Comparison of ENCODE assay signal across 23 mouse cellular contexts in the genomic region with DNA sequence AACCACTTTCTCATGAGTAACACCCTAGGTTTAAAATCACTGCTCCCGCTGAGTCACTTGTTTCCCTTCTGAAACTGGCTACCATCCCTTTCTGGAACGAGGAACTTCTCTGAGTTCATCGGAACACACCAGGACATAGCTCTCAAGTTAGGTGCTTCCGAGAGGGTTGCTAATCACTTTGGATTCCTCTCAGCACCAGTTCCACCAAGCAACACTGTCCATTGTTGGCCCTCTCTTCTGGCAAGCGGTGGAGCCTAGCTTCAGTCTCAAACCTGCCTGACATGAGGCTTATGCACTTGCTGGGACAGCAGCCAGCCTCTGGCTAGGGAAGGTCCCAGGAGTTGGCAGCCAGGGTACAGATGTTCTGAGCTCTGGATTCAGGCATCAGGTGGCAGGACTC. TPM values are rescaled to one million over a fixed set of nuclear protein-coding genes. Genes with fewer than 3 reads are reported as not detected.
DNase-seq lines count a peak whose midpoint lies in the region; ATAC-seq and TF ChIP-seq lines count a peak whose summit lies in the region.
"Had no signal": no experiment of that assay in that cellular context is flagged by ENCODE, and none has a peak within 500 bp of the region (broad histone marks: within the 10 kb centered on the region; RNA-seq: fewer than 3 reads in every experiment).

No protein-coding gene starts in this region.

- no peak for ATAC-seq in heart, embryonic 11.5 days (replicated peaks; ENCODE audit: insufficient number of reproducible peaks, low FRiP score, low TSS enrichment)
- ATAC-seq in Patski, result peak; percentile 60
- no peak for ATAC-seq in stomach, embryonic 16.5 days (ENCODE audit: insufficient read depth, low FRiP score)
- no peak for ATAC-seq in hindbrain, embryonic 14.5 days (ENCODE audit: low FRiP score)
- ATAC-seq: forebrain, embryonic 15.5 days; hindbrain, postnatal 0 days; midbrain, embryonic 15.5 days had no signal

- H3K36me3 ChIP-seq in heart, adult 2 months (ENCODE audit: control insufficient read depth, insufficient read depth, low read length), result no peaks in the 10 kb centered on the region
- H3K36me3 ChIP-seq in heart, embryonic 11.5 days (ENCODE audit: control insufficient read depth, insufficient read depth, low read length), result no peaks in the 10 kb centered on the region
- H3K36me3 ChIP-seq in stomach, embryonic 16.5 days (ENCODE audit: control insufficient read depth, insufficient read depth, low read length), result no peaks in the 10 kb centered on the region
- H3K36me3 ChIP-seq in hindbrain, embryonic 14.5 days (replicated peaks; ENCODE audit: control insufficient read depth, insufficient read depth), result no peaks in the 10 kb centered on the region
- H3K36me3 ChIP-seq in hindbrain, embryonic 10.5 days, result no peaks in the 10 kb centered on the region
- H3K36me3 ChIP-seq: embryonic facial prominence, embryonic 15.5 days; forebrain, embryonic 15.5 days; limb, embryonic 15.5 days; midbrain, embryonic 15.5 days; neural tube, embryonic 13.5 days had no signal

- H3K9me3 ChIP-seq in heart, embryonic 11.5 days (replicated peaks; ENCODE audit: control insufficient read depth, low read length), result no peaks in the 10 kb centered on the region
- no peaks in the 10 kb centered on the region for H3K9me3 ChIP-seq in stomach, embryonic 16.5 days (replicated peaks; ENCODE audit: control insufficient read depth, low read length)
- H3K9me3 ChIP-seq in hindbrain, embryonic 14.5 days (ENCODE audit: control insufficient read depth, low read length), result no peaks in the 10 kb centered on the region
- H3K9me3 ChIP-seq in hindbrain, embryonic 10.5 days, result no peaks in the 10 kb centered on the region
- H3K9me3 ChIP-seq: embryonic facial prominence, embryonic 15.5 days; forebrain, embryonic 15.5 days; limb, embryonic 15.5 days; midbrain, embryonic 15.5 days; neural tube, embryonic 13.5 days had no signal

- intact Hi-C loops in heart, adult 2 months (cut with DNase I), result no loop called here

- no peak for TF ChIP-seq EP300 in heart, adult 2 months (IDR thresholded peaks at IDR 0.05; ENCODE audit: insufficient read depth, low read depth, low read length)

- no peak overlapping the region for H3K4me2 ChIP-seq in heart, embryonic 11.5 days
- no peak overlapping the region for H3K4me2 ChIP-seq in stomach, embryonic 16.5 days (ENCODE audit: low read depth, low read length)
- no peak overlapping the region for H3K4me2 ChIP-seq in hindbrain, embryonic 14.5 days (replicated peaks)
- H3K4me2 ChIP-seq: embryonic facial prominence, embryonic 15.5 days; forebrain, embryonic 15.5 days; limb, embryonic 15.5 days; lung, embryonic 14.5 days; midbrain, embryonic 15.5 days; neural tube, embryonic 13.5 days had no signal

- no peak for TF ChIP-seq POLR2A in heart, adult 2 months (IDR thresholded peaks at IDR 0.05; ENCODE audit: insufficient read depth, low read depth, low read length)

- DNase-seq in heart, adult 2 months, result peak; percentile 50 to 67
- DNase-seq in Patski (ENCODE audit: low read depth, low spot score), result peak; percentile 87
- peak; percentile 48 for DNase-seq in gastrocnemius, postnatal 25 days
- DNase-seq in hindbrain, embryonic 14.5 days (ENCODE audit: low spot score), result no peak
- no peak for DNase-seq in hindbrain, embryonic 10.5 days (ENCODE audit: low spot score)
- DNase-seq: cerebellum, adult 2 months; kidney, adult 9 months; lung, embryonic 14.5 days; thymus, postnatal 4 days had no signal

- H3K79me2 ChIP-seq in heart, adult 2 months (replicated peaks; ENCODE audit: control insufficient read depth, insufficient read depth, low read length), result no peaks in the 10 kb centered on the region

- in situ Hi-C loops in Patski (cut with MboI; ENCODE audit: low pct_unique_long_range_greater_than_20kb), result no loop called here

- no peaks in the 10 kb centered on the region for H3K27me3 ChIP-seq in heart, adult 2 months (ENCODE audit: control insufficient read depth, insufficient read depth, low read length)
- no peaks in the 10 kb centered on the region for H3K27me3 ChIP-seq in heart, embryonic 11.5 days (ENCODE audit: control insufficient read depth, insufficient read depth, low read length)
- H3K27me3 ChIP-seq in Patski, result no peaks in the 10 kb centered on the region
- no peaks in the 10 kb centered on the region for H3K27me3 ChIP-seq in stomach, embryonic 16.5 days (ENCODE audit: control insufficient read depth, insufficient read depth, low read length)
- H3K27me3 ChIP-seq in hindbrain, embryonic 14.5 days (ENCODE audit: control insufficient read depth, insufficient read depth, low read length), result no peaks in the 10 kb centered on the region
- no peaks in the 10 kb centered on the region for H3K27me3 ChIP-seq in hindbrain, embryonic 10.5 days (ENCODE audit: insufficient read depth, poor library complexity, severe bottlenecking)
- H3K27me3 ChIP-seq: embryonic facial prominence, embryonic 15.5 days; forebrain, embryonic 15.5 days; limb, embryonic 15.5 days; midbrain, embryonic 15.5 days; neural tube, embryonic 13.5 days had no signal

- WGBS in heart, adult 2 months, result 51% methylated on average over 5 of the region's 5 CpGs
- WGBS in heart, embryonic 11.5 days (ENCODE audit: insufficient replicate concordance), result 79% methylated on average over 5 of the region's 5 CpGs
- 77% methylated on average over 5 of the region's 5 CpGs for WGBS in stomach, embryonic 16.5 days
- 88% methylated on average over 5 of the region's 5 CpGs for WGBS in hindbrain, embryonic 14.5 days
- WGBS in hindbrain, embryonic 10.5 days, result 85% methylated on average over 5 of the region's 5 CpGs

- no peak overlapping the region for H3K9ac ChIP-seq in heart, adult 2 months (ENCODE audit: low read depth, low read length)
- H3K9ac ChIP-seq in heart, embryonic 11.5 days (ENCODE audit: low read depth, low read length), result no peak overlapping the region
- H3K9ac ChIP-seq in stomach, embryonic 16.5 days (ENCODE audit: low read length), result no peak overlapping the region
- H3K9ac ChIP-seq in hindbrain, embryonic 14.5 days, result no peak overlapping the region
- H3K9ac ChIP-seq: embryonic facial prominence, embryonic 15.5 days; forebrain, embryonic 15.5 days; limb, embryonic 15.5 days; lung, embryonic 14.5 days; midbrain, embryonic 15.5 days; neural tube, embryonic 13.5 days had no signal

- TF ChIP-seq CTCF in heart, adult 2 months (IDR thresholded peaks at IDR 0.05), result no peak
- no peak for TF ChIP-seq CTCF in Patski (IDR thresholded peaks at IDR 0.05)

- POLR2A ChIA-PET in Patski (lab: Charles Lee), result no interaction called here

- peaks cover 4% of the 10 kb centered on the region for H3K4me1 ChIP-seq in heart, adult 2 months (ENCODE audit: control insufficient read depth, insufficient read depth, low read length)
- no peaks in the 10 kb centered on the region for H3K4me1 ChIP-seq in heart, embryonic 11.5 days (ENCODE audit: control insufficient read depth, insufficient read depth, low read length)
- peaks cover 3% of the 10 kb centered on the region; the same call in 1 of the 2 replicates for H3K4me1 ChIP-seq in stomach, embryonic 16.5 days (ENCODE audit: control insufficient read depth, insufficient read depth, low read length)
- H3K4me1 ChIP-seq in hindbrain, embryonic 14.5 days (replicated peaks; ENCODE audit: control insufficient read depth, insufficient read depth, low read length), result no peaks in the 10 kb centered on the region
- H3K4me1 ChIP-seq in hindbrain, embryonic 10.5 days (replicated peaks), result no peaks in the 10 kb centered on the region
- H3K4me1 ChIP-seq: embryonic facial prominence, embryonic 15.5 days; forebrain, embryonic 15.5 days; midbrain, embryonic 15.5 days; neural tube, embryonic 13.5 days had no signal

- CTCF ChIA-PET in Patski (lab: Charles Lee), result interaction anchor here (1.0 to 34.1 kb wide), 10 partner anchors 8 to 135 kb away, joined by 3 to 615 read pairs (median 6); partner anchors contain the start of genes Gm42674, S100a16, S100a3 and S100a4

- H3K27ac ChIP-seq in heart, adult 2 months, result peak overlapping the region; percentile 6; the same call in 1 of the 2 replicates
- no peak overlapping the region for H3K27ac ChIP-seq in heart, embryonic 11.5 days (ENCODE audit: low read depth, low read length)
- peak overlapping the region; percentile 46; the same call in 1 of the 2 replicates for H3K27ac ChIP-seq in stomach, embryonic 16.5 days (ENCODE audit: low read length)
- H3K27ac ChIP-seq in hindbrain, embryonic 14.5 days, result no peak overlapping the region
- H3K27ac ChIP-seq in hindbrain, embryonic 10.5 days, result no peak overlapping the region
- H3K27ac ChIP-seq: embryonic facial prominence, embryonic 15.5 days; forebrain, embryonic 15.5 days; hindbrain, postnatal 0 days; layer of hippocampus, adult 2 months; limb, embryonic 15.5 days; midbrain, embryonic 15.5 days; neural tube, embryonic 13.5 days had no signal

- H3K4me3 ChIP-seq in heart, adult 2 months, result no peak overlapping the region
- H3K4me3 ChIP-seq in heart, embryonic 11.5 days (ENCODE audit: low read depth, low read length), result no peak overlapping the region
- H3K4me3 ChIP-seq in stomach, embryonic 16.5 days (replicated peaks; ENCODE audit: low read length), result no peak overlapping the region
- no peak overlapping the region for H3K4me3 ChIP-seq in hindbrain, embryonic 14.5 days (replicated peaks; ENCODE audit: low read length)
- H3K4me3 ChIP-seq in hindbrain, embryonic 10.5 days, result no peak overlapping the region
- H3K4me3 ChIP-seq: embryonic facial prominence, embryonic 15.5 days; forebrain, embryonic 15.5 days; layer of hippocampus, adult 2 months; limb, embryonic 15.5 days; midbrain, embryonic 15.5 days; neural tube, embryonic 13.5 days had no signal

RNA-seq across cellular contexts. Expression of gene S100a3, which starts 14.3 kb away (rescaled TPM):
- total RNA-seq in heart, adult 2 months (2021), result not detected
- 0.32 and 0.37 TPM in 2 replicates for polyA plus RNA-seq in heart, adult 2 months (2012; rRNA removed)
- 0.24 TPM in 1 of 2 replicates, not detected in the other for polyA plus RNA-seq in heart, embryonic 11.5 days (2014; fragmentation: Nextera tagmentation; extraction: Ambion mirVana)
- 7.0 TPM for polyA plus RNA-seq in Patski (2021)
- not detected for total RNA-seq in gastrocnemius, postnatal 25 days (2021)
- 2.6 and 5.0 TPM in 2 replicates for polyA plus RNA-seq in stomach, embryonic 16.5 days (2015; fragmentation: Nextera tagmentation; extraction: Ambion mirVana)
- 2.4 and 3.4 TPM in 2 replicates for polyA plus RNA-seq in hindbrain, embryonic 14.5 days (2014; fragmentation: Nextera tagmentation; extraction: Ambion mirVana)
- 0.24 and 0.27 TPM in 2 replicates for polyA plus RNA-seq in hindbrain, embryonic 10.5 days (2016; fragmentation: Nextera tagmentation; extraction: Ambion mirVana)
- total RNA-seq: CH12.LX; megakaryocyte progenitor cell, adult 5-6 weeks had no signal
- polyA plus RNA-seq: midbrain, embryonic 15.5 days; testis, adult 2 months had no signal

RNA-seq across cellular contexts. Expression of gene S100a2, which starts 15.4 kb away (rescaled TPM):
- total RNA-seq in heart, adult 2 months (2021), result not detected
- not detected in 2 replicates for polyA plus RNA-seq in heart, adult 2 months (2012; rRNA removed)
- not detected in 2 replicates for polyA plus RNA-seq in heart, embryonic 11.5 days (2014; fragmentation: Nextera tagmentation; extraction: Ambion mirVana)
- not detected for polyA plus RNA-seq in Patski (2021)
- not detected for total RNA-seq in gastrocnemius, postnatal 25 days (2021)
- polyA plus RNA-seq in stomach, embryonic 16.5 days (2015; fragmentation: Nextera tagmentation; extraction: Ambion mirVana), result 0.93 and 1.3 TPM in 2 replicates
- not detected in 2 replicates for polyA plus RNA-seq in hindbrain, embryonic 14.5 days (2014; fragmentation: Nextera tagmentation; extraction: Ambion mirVana)
- not detected in 2 replicates for polyA plus RNA-seq in hindbrain, embryonic 10.5 days (2016; fragmentation: Nextera tagmentation; extraction: Ambion mirVana)
- total RNA-seq: CH12.LX; hindbrain, postnatal 0 days; layer of hippocampus, adult 2 months; megakaryocyte progenitor cell, adult 5-6 weeks had no signal
- polyA plus RNA-seq: cerebellum, adult 2 months; cortical plate, adult 2 months; embryonic facial prominence, embryonic 15.5 days; forebrain, embryonic 15.5 days; gonadal fat pad, adult 2 months; hindbrain, postnatal 0 days; limb, embryonic 15.5 days; lung, embryonic 14.5 days; midbrain, embryonic 15.5 days; neural tube, embryonic 13.5 days; testis, adult 2 months had no signal

RNA-seq across cellular contexts. Expression of gene Gm42674, which starts 27.0 kb away (rescaled TPM):
- not detected for total RNA-seq in heart, adult 2 months (2021)
- polyA plus RNA-seq in heart, adult 2 months (2012; rRNA removed), result not detected in 2 replicates
- not detected in 2 replicates for polyA plus RNA-seq in heart, embryonic 11.5 days (2014; fragmentation: Nextera tagmentation; extraction: Ambion mirVana)
- polyA plus RNA-seq in Patski (2021), result not detected
- not detected for total RNA-seq in gastrocnemius, postnatal 25 days (2021)
- polyA plus RNA-seq in stomach, embryonic 16.5 days (2015; fragmentation: Nextera tagmentation; extraction: Ambion mirVana), result not detected in 2 replicates
- not detected in 2 replicates for polyA plus RNA-seq in hindbrain, embryonic 14.5 days (2014; fragmentation: Nextera tagmentation; extraction: Ambion mirVana)
- not detected in 2 replicates for polyA plus RNA-seq in hindbrain, embryonic 10.5 days (2016; fragmentation: Nextera tagmentation; extraction: Ambion mirVana)
- total RNA-seq: CH12.LX; hindbrain, postnatal 0 days; layer of hippocampus, adult 2 months; megakaryocyte progenitor cell, adult 5-6 weeks had no signal
- polyA plus RNA-seq: cerebellum, adult 2 months; cortical plate, adult 2 months; embryonic facial prominence, embryonic 15.5 days; forebrain, embryonic 15.5 days; gonadal fat pad, adult 2 months; hindbrain, postnatal 0 days; limb, embryonic 15.5 days; lung, embryonic 14.5 days; midbrain, embryonic 15.5 days; neural tube, embryonic 13.5 days; testis, adult 2 months had no signal

RNA-seq across cellular contexts. Expression of gene S100a4, which starts 28.9 kb away (rescaled TPM):
- 10 to 100 TPM in 1 of 2 experiments, 1 to 10 TPM in 1; 9.9 to 11.4 TPM for total RNA-seq in heart, adult 2 months (2021)
- 20.4 and 26.3 TPM in 2 replicates for polyA plus RNA-seq in heart, adult 2 months (2012; rRNA removed)
- 3.4 and 3.5 TPM in 2 replicates for polyA plus RNA-seq in heart, embryonic 11.5 days (2014; fragmentation: Nextera tagmentation; extraction: Ambion mirVana)
- 44.0 TPM for polyA plus RNA-seq in Patski (2021)
- 10 to 100 TPM; 11.3 to 23.2 TPM for total RNA-seq in gastrocnemius, postnatal 25 days (2021)
- 12.5 and 15.1 TPM in 2 replicates for polyA plus RNA-seq in stomach, embryonic 16.5 days (2015; fragmentation: Nextera tagmentation; extraction: Ambion mirVana)
- 1.2 and 1.6 TPM in 2 replicates for polyA plus RNA-seq in hindbrain, embryonic 14.5 days (2014; fragmentation: Nextera tagmentation; extraction: Ambion mirVana)
- polyA plus RNA-seq in hindbrain, embryonic 10.5 days (2016; fragmentation: Nextera tagmentation; extraction: Ambion mirVana), result not detected in 2 replicates
- polyA plus RNA-seq: neural tube, embryonic 13.5 days had no signal

RNA-seq across cellular contexts. Expression of gene S100a5, which starts 33.6 kb away (rescaled TPM):
- not detected for total RNA-seq in heart, adult 2 months (2021)
- polyA plus RNA-seq in heart, adult 2 months (2012; rRNA removed), result not detected in 2 replicates
- not detected in 2 replicates for polyA plus RNA-seq in heart, embryonic 11.5 days (2014; fragmentation: Nextera tagmentation; extraction: Ambion mirVana)
- not detected for polyA plus RNA-seq in Patski (2021)
- total RNA-seq in gastrocnemius, postnatal 25 days (2021), result not detected
- polyA plus RNA-seq in stomach, embryonic 16.5 days (2015; fragmentation: Nextera tagmentation; extraction: Ambion mirVana), result 4.5 and 5.2 TPM in 2 replicates
- polyA plus RNA-seq in hindbrain, embryonic 14.5 days (2014; fragmentation: Nextera tagmentation; extraction: Ambion mirVana), result not detected in 2 replicates
- polyA plus RNA-seq in hindbrain, embryonic 10.5 days (2016; fragmentation: Nextera tagmentation; extraction: Ambion mirVana), result not detected in 2 replicates
- total RNA-seq: CH12.LX; hindbrain, postnatal 0 days; layer of hippocampus, adult 2 months; megakaryocyte progenitor cell, adult 5-6 weeks had no signal
- polyA plus RNA-seq: cerebellum, adult 2 months; cortical plate, adult 2 months; forebrain, embryonic 15.5 days; gonadal fat pad, adult 2 months; hindbrain, postnatal 0 days; limb, embryonic 15.5 days; lung, embryonic 14.5 days; midbrain, embryonic 15.5 days; neural tube, embryonic 13.5 days; testis, adult 2 months had no signal

Comparison
In these comparisons a context has a peak if more than half of its experiments do, and no peak if none do; other contexts are left out.
1. H3K27ac ChIP-seq: peak in heart, adult 2 months (single experiment) and stomach, embryonic 16.5 days (single experiment); none in heart, embryonic 11.5 days (single experiment), hindbrain, embryonic 14.5 days (single experiment) and hindbrain, embryonic 10.5 days (single experiment).
2. DNase-seq: peak in heart, adult 2 months (2 of 2), Patski (single experiment) and gastrocnemius, postnatal 25 days (single experiment); none in hindbrain, embryonic 14.5 days (single experiment) and hindbrain, embryonic 10.5 days (single experiment).